Mouse (Mus musculus) liver, adult 2 months (tissue): Measurements from ENCODE around the gene Thbs3.

Experiments
- CTCF ChIP-seq: fragments of 200-500 bp; IDR thresholded peaks from 2 replicates; pipeline ENCODE4 v1.5.1; 2011; ENCODE audit warnings: low read depth, low read length, control low read depth
- POLR2A ChIP-seq: fragments of 200-500 bp; IDR thresholded peaks from 2 replicates; pipeline ENCODE4 v1.6.1; 2011; ENCODE audit warnings: low read length, control low read depth; ENCODE audit not compliant: insufficient read depth; ENCODE audit errors: extremely low read depth

DNA sequence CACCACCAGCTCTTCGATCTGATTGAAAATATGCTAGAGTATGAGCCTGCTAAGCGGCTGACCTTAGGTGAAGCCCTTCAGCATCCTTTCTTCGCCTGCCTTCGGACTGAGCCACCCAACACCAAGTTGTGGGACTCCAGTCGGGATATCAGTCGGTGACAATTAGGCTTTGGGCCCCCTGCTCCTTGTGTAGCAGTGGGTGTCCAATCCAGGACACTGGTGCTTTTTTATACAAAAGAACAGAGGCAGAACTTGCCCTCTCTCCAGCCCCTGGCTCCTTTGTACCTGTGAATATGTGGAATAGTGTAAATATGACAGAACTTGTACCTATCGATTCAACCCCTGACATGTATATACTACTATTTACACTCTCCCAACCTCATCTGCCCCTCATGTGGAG lies 38.6 kb upstream of the Thbs3 start:
- TF ChIP-seq CTCF: no peak
- TF ChIP-seq POLR2A: no peak
